Mouse (Mus musculus): ENCODE measurements around the gene Ube2g1.
"Not testable (repeated sequence)": the region's sequence is repeated elsewhere in the genome, so short reads cannot be mapped to it uniquely, and the experiment has no call there.

Gene Ube2g1

GRCm38 (mm10) chr11:72696368-72696971, 89.4 kb downstream of the Ube2g1 start:
- DNase-seq, result no peak

GRCm38 (mm10) chr11:72697323-72697722, 90.2 kb downstream of the Ube2g1 start:
- DNase-seq, result no peak

- DNase-seq, result not testable (repeated sequence)
Measured at GRCm38 (mm10) chr11:72705111-72705510, 98.0 kb downstream of the Ube2g1 start.

GRCm38 (mm10) chr11:72712721-72713120, 105.6 kb downstream of the Ube2g1 start:
- no peak for DNase-seq

GRCm38 (mm10) chr11:72718161-72718560, 111.1 kb downstream of the Ube2g1 start:
- DNase-seq, result no peak

- no peak for DNase-seq
Measured at GRCm38 (mm10) chr11:72723165-72723564, 116.1 kb downstream of the Ube2g1 start.

- DNase-seq, result no peak
Measured at GRCm38 (mm10) chr11:72723871-72724270, 116.8 kb downstream of the Ube2g1 start.

- DNase-seq, result peak; percentile 14
Measured at GRCm38 (mm10) chr11:72726023-72726422, 118.9 kb downstream of the Ube2g1 start.

- DNase-seq, result no peak
Measured at GRCm38 (mm10) chr11:72733736-72734135, 126.7 kb downstream of the Ube2g1 start.

- no peak for DNase-seq
Measured at GRCm38 (mm10) chr11:72734840-72735518, 127.9 kb downstream of the Ube2g1 start.

- no peak for DNase-seq
Measured at GRCm38 (mm10) chr11:72735519-72735860, 128.4 kb downstream of the Ube2g1 start.

Data from thymus, postnatal 25 days (tissue).